Mouse (Mus musculus): ENCODE measurements at regions not wholly inside any gene's neighbourhood (a gene's known extent, or its start where the extent isn't known, plus 50 kb on each side); places are given as distances from the start of the nearest gene placed in this dataset.
"Not testable (repeated sequence)": the region's sequence is repeated elsewhere in the genome, so short reads cannot be mapped to it uniquely, and the experiment has no call there.

GRCm38 (mm10) chr17:93067850-93068249, 131.0 kb upstream of the Adcyap1 start:
- H3K27ac ChIP-seq; intact Hi-C loops (cut with DNase I); DNase-seq: not testable (repeated sequence)
- H3K4me3 ChIP-seq = peak overlapping the region; percentile 29; the same call in 1 of the 2 replicates
- TF ChIP-seq CTCF (IDR thresholded peaks at IDR 0.05) = peak; percentile 25; the same call in 1 of the 2 replicates

GRCm38 (mm10) chr17:93068489-93068888, 130.3 kb upstream of the Adcyap1 start:
- intact Hi-C loops (cut with DNase I) = no loop called here
- DNase-seq = no peak
- Histone ChIP-seq H3K4me3 (peak overlapping the region; percentile 29), H3K27ac (no peak overlapping the region)
- no peak for TF ChIP-seq CTCF (IDR thresholded peaks at IDR 0.05)

- Histone ChIP-seq H3K4me3 (no peak overlapping the region), H3K27ac (no peak overlapping the region)
- DNase-seq = no peak
- intact Hi-C loops (cut with DNase I) = no loop called here
- no peak for TF ChIP-seq CTCF (IDR thresholded peaks at IDR 0.05)
Measured at GRCm38 (mm10) chr17:93084048-93084447, 114.8 kb upstream of the Adcyap1 start.

- intact Hi-C loops (cut with DNase I) = no loop called here
- no peak for DNase-seq
- Histone ChIP-seq H3K27ac (no peak overlapping the region), H3K4me3 (no peak overlapping the region)
- TF ChIP-seq CTCF (IDR thresholded peaks at IDR 0.05) = no peak
Measured at GRCm38 (mm10) chr17:93104516-93104915, 94.3 kb upstream of the Adcyap1 start.

- DNase-seq = no peak
- TF ChIP-seq CTCF (IDR thresholded peaks at IDR 0.05) = no peak
- Histone ChIP-seq H3K27ac (no peak overlapping the region), H3K4me3 (no peak overlapping the region)
- intact Hi-C loops (cut with DNase I) = no loop called here
Measured at GRCm38 (mm10) chr17:93140003-93140402, 58.8 kb upstream of the Adcyap1 start.

- no peak overlapping the region for H3K4me3 ChIP-seq
- no peak for TF ChIP-seq CTCF (IDR thresholded peaks at IDR 0.05)
Measured at GRCm38 (mm10) chr17:93141125-93141524, 57.7 kb upstream of the Adcyap1 start.

More at GRCm38 (mm10) chr17:93141125-93141524, 57.7 kb upstream of the Adcyap1 start:
- no peak overlapping the region for H3K27ac ChIP-seq
- no peak for DNase-seq
- intact Hi-C loops (cut with DNase I) = no loop called here
